8 mouse cellular contexts compared by ENCODE assay signal in the genomic region with DNA sequence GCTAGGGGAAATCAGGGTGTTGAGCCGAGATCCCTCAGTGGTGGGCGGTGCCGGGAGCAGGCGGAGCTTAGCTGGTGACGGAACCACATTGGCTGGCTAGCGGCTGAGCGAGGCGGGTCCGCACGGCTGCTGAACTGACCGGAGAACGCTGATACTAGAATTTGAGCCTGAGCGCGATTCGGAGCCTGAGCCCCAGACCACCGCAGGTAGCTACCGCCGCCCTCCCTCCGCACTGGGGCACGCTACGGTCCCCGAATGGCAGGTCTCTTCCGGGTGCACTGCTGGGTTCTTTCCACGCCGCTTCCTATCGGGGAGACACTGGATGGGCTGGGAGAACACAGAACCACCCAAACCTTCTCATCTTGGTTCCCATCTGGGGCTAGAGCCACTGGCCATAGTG. TPM values are rescaled to one million over a fixed set of nuclear protein-coding genes. Genes with fewer than 3 reads are reported as not detected.
DNase-seq lines count a peak whose midpoint lies in the region; ATAC-seq lines count a peak whose summit lies in the region.

A gene (plus strand): TSS at position 59 of the 400 bp plus-strand sequence.

- H3K4me2 ChIP-seq in forebrain, embryonic 12.5 days = peak within 1 kb of the TSS; percentile 82
- peak within 1 kb of the TSS; percentile 68 for H3K4me2 ChIP-seq in heart, embryonic 16.5 days (ENCODE audit: low read depth, low read length)
- peak within 1 kb of the TSS; percentile 72 for H3K4me2 ChIP-seq in liver, embryonic 12.5 days

- peaks cover 5% of the 10 kb centered on the region for H3K4me1 ChIP-seq in erythroblast, embryonic 14.5 days (ENCODE audit: control insufficient read depth)
- H3K4me1 ChIP-seq in forebrain, embryonic 12.5 days = peaks cover 23% of the 10 kb centered on the region
- peaks cover 31% of the 10 kb centered on the region for H3K4me1 ChIP-seq in heart, embryonic 16.5 days (ENCODE audit: control insufficient read depth, insufficient read depth, low read length)
- H3K4me1 ChIP-seq in liver, embryonic 12.5 days = peaks cover 20% of the 10 kb centered on the region; the same call in 1 of the 2 replicates

- peaks cover 7% of the 10 kb centered on the region; the same call in 1 of the 2 replicates for H3K36me3 ChIP-seq in erythroblast, embryonic 14.5 days (ENCODE audit: control insufficient read depth)
- H3K36me3 ChIP-seq in forebrain, embryonic 12.5 days (replicated peaks) = peaks cover 16% of the 10 kb centered on the region
- H3K36me3 ChIP-seq in heart, embryonic 16.5 days (ENCODE audit: control insufficient read depth, insufficient read depth) = peaks cover 15% of the 10 kb centered on the region
- H3K36me3 ChIP-seq in liver, embryonic 12.5 days = peaks cover 10% of the 10 kb centered on the region; the same call in 1 of the 2 replicates

- no peak; the same call in 1 of the 2 replicates for ATAC-seq in erythroblast, adult 5-6 weeks (replicated peaks; ENCODE audit: low FRiP score, poor library complexity, severe bottlenecking)
- peak; percentile 86 for ATAC-seq in forebrain, embryonic 12.5 days (ENCODE audit: low FRiP score)
- ATAC-seq in heart, embryonic 16.5 days (replicated peaks; ENCODE audit: extremely low read depth, insufficient read depth, low FRiP score) = peak; percentile 81
- ATAC-seq in liver, embryonic 12.5 days = peak; percentile 75
- peak; percentile 79 for ATAC-seq in monocyte, adult 5-6 weeks (replicated peaks; ENCODE audit: insufficient number of reproducible peaks, low FRiP score, low TSS enrichment, poor library complexity, severe bottlenecking)

- H3K4me3 ChIP-seq in erythroblast, embryonic 14.5 days (replicated peaks) = peak within 1 kb of the TSS; percentile 57
- H3K4me3 ChIP-seq in forebrain, embryonic 12.5 days (replicated peaks) = peak within 1 kb of the TSS; percentile 44
- H3K4me3 ChIP-seq in heart, embryonic 16.5 days (ENCODE audit: low read length) = peak within 1 kb of the TSS; percentile 66
- peak within 1 kb of the TSS; percentile 50 for H3K4me3 ChIP-seq in liver, embryonic 12.5 days

- peak; percentile 82 for DNase-seq in kidney, postnatal 14 days
- DNase-seq in spleen, postnatal 4 days (ENCODE audit: low spot score in 2 of 2) = peak; percentile 64 to 80

- peak within 1 kb of the TSS; percentile 65 for H3K27ac ChIP-seq in forebrain, embryonic 12.5 days
- peak within 1 kb of the TSS; percentile 83 for H3K27ac ChIP-seq in heart, embryonic 16.5 days (ENCODE audit: low read length)
- H3K27ac ChIP-seq in liver, embryonic 12.5 days = no peak within 1 kb of the TSS; the same call in 1 of the 2 replicates

- H3K27me3 ChIP-seq in erythroblast, embryonic 14.5 days (ENCODE audit: control insufficient read depth) = peaks cover 12% of the 10 kb centered on the region
- peaks cover 4% of the 10 kb centered on the region; the same call in 1 of the 2 replicates for H3K27me3 ChIP-seq in forebrain, embryonic 12.5 days
- H3K27me3 ChIP-seq in heart, embryonic 16.5 days (ENCODE audit: control insufficient read depth, insufficient read depth, low read length) = no peaks in the 10 kb centered on the region
- peaks cover 47% of the 10 kb centered on the region for H3K27me3 ChIP-seq in liver, embryonic 12.5 days (replicated peaks)

- under 1% methylated on average over 26 of the region's 26 CpGs for WGBS in forebrain, embryonic 12.5 days
- under 1% methylated on average over 26 of the region's 26 CpGs for WGBS in heart, embryonic 16.5 days
- 2% methylated on average over 26 of the region's 26 CpGs for WGBS in liver, embryonic 12.5 days (ENCODE audit: insufficient replicate concordance)

- H3K9me3 ChIP-seq in erythroblast, embryonic 14.5 days (ENCODE audit: control insufficient read depth, low read length) = no peaks in the 10 kb centered on the region
- no peaks in the 10 kb centered on the region for H3K9me3 ChIP-seq in forebrain, embryonic 12.5 days
- no peaks in the 10 kb centered on the region for H3K9me3 ChIP-seq in heart, embryonic 16.5 days (replicated peaks; ENCODE audit: control insufficient read depth, low read length)
- H3K9me3 ChIP-seq in liver, embryonic 12.5 days (replicated peaks) = no peaks in the 10 kb centered on the region

- H3K9ac ChIP-seq in forebrain, embryonic 12.5 days = peak within 1 kb of the TSS; percentile 54
- peak within 1 kb of the TSS; percentile 80 for H3K9ac ChIP-seq in heart, embryonic 16.5 days (ENCODE audit: low read length)
- H3K9ac ChIP-seq in liver, embryonic 12.5 days = peak within 1 kb of the TSS; percentile 55; the same call in 1 of the 2 replicates

RNA-seq across cellular contexts. Expression of the gene that starts here (rescaled TPM):
- polyA plus RNA-seq in erythroblast, embryonic 14.5 days (2012) = 0.10 and 0.14 TPM in 2 replicates
- total RNA-seq in erythroblast, adult 5-6 weeks (2015; ENCODE audit: low replicate concordance) = 1.3 TPM in 2 replicates
- total RNA-seq in erythroblast, adult 5-6 weeks (2017; ENCODE audit: low replicate concordance) = 1.6 and 2.2 TPM in 2 replicates
- polyA plus RNA-seq in forebrain, embryonic 12.5 days (2016; fragmentation: Nextera tagmentation; extraction: Ambion mirVana) = 9.7 and 11.3 TPM in 2 replicates
- 173 and 184 TPM in 2 replicates for polyA plus RNA-seq in heart, embryonic 16.5 days (2015; fragmentation: Nextera tagmentation; extraction: Ambion mirVana)
- polyA plus RNA-seq in liver, embryonic 12.5 days (2016; fragmentation: Nextera tagmentation; extraction: Ambion mirVana) = 29.0 and 30.8 TPM in 2 replicates
- 5.1 to 16.0 TPM (median 5.4 TPM) in 3 replicates for total RNA-seq in monocyte, adult 5-6 weeks (2017)
